Mouse (Mus musculus) skeletal muscle tissue, adult 2 months (tissue): ENCODE data around the gene Atg4b.

Experiments
- DNase-seq: peaks from one replicate; pipeline ENCODE4 v3.0.0-alpha.2; 2012; ENCODE audit warnings: low read depth, low spot score

The Atg4b gene

DNA sequence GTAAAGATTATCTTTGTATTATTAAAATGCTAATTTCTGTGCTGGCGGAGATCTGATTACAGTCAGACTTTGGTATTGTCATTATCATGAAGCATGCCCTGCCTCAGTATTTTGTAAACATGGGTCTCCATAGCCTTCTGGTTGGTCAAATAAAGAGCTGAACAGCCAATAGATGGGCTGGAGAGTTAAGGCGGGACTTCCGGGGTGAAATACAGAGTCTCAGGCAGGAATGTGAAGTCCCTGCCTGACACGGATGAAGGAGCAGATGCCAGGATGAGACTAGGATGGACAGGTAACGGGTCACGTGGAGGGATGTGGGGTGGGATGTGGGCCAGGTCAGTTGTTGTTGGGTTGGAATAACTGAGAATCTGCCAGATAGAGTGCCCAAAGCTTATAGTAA, at the start of gene Atg4b:
Gene Atg4b (plus strand): TSS at position 211 of the 400 bp plus-strand sequence.
- DNase-seq = no peak

GRCm38 (mm10) chr1:93702106-93702505, 49.2 kb upstream of the Atg4b start:
- DNase-seq = no peak

GRCm38 (mm10) chr1:93703472-93704048, 47.7 kb upstream of the Atg4b start:
- no peak for DNase-seq

DNA sequence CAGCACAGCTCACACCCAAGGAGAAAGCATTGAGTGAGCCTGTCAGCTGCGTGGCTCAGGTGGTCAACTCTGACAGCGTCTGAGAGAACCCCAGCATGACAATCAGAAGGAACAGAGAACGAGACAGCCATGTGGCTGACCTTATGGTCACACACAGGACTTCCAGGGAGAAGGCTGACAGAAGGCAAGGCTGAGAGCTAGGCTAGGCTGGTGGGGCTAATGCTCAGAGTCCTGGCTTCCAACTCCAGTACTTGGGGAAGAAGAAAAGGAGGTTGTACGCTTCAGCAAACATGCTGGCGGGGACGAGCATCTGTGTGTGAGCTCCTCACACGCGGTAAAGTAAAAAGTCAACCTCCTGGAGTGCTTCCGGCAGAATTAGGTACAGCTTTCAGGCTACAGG, 47.0 kb upstream of the Atg4b start:
- DNase-seq = no peak

- no peak for DNase-seq
Measured at GRCm38 (mm10) chr1:93705389-93705788, 45.9 kb upstream of the Atg4b start.

DNA sequence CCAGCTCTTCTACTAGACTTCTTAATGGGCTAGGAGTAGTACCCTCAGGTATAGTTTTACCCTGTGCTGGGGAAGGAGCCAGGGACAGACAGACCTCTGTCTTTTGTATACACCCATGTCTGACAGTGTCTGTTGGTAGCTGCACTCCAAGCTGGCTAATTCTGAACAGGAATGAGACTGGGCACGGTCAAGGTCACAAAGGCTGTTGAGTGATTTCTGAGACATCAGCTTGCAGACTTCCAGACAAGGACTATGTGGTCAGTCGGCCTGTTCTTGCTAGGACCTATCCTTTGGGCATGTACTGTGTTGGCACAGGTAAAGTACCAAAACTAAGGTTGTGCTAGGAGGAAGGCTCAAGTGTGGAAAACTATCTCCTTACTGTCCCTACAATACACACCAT, 35.1 kb upstream of the Atg4b start:
- DNase-seq = no peak

DNA sequence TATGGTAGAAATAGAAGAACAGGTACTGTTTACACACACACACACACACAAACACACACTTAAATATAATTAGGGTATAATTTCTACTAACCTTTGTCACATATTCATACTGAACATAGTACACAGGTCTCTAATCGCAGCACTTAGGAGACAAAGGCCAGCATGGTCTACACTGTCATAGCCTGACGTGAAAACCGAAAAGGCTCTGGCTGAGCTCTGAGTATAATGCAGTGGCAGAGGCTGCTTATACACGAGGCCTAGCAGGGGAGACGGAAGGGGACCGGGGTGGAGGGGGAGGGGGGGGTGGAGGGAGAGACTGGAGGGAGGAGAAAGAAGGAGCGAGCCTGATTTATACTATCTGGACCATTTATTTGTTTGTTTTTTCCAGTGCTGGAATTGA, 29.7 kb upstream of the Atg4b start:
- DNase-seq = no peak

DNA sequence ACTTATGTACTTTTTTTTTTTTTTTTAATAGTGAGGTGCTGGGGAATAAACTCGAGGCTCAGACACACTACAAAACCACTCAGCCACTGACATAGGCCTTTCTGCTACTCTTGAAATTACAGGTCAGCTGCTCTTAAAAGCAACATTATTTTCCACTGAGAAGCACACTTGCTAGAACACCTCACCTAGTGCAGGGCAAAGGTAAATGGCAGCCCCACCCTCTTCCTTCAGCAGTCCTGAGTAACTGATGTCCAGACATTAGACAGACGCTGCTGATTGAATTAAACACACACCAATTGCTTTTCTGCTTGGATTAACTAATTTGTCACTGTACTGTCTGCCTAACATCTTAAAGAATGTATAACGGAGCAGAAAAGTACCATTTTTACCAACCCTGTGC, 26.7 kb upstream of the Atg4b start:
- DNase-seq = no peak

DNA sequence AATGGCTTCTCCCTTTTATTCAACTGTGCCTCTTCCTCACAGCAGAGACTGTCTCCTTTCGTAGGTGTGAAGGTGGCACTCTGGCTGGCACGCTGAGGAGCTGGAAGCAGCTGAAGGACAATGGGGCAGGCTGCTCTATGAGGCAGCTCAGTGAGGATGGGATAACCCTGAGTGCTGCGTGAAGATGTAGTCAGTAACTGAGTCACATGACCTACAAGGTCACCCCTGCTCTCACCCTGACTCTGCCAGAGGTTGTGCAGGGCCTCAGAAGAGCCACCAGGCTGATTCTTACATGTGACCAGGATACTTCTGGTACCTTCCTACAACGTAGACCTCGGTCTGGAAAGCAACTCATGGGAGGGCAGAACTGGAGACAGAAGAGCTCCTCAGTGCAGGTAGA, 25.6 kb upstream of the Atg4b start:
- DNase-seq = no peak

- no peak for DNase-seq
Measured at GRCm38 (mm10) chr1:93726116-93726515, 25.2 kb upstream of the Atg4b start.

GRCm38 (mm10) chr1:93726974-93727373, 24.3 kb upstream of the Atg4b start:
- peak; percentile 28 for DNase-seq

- no peak for DNase-seq
Measured at GRCm38 (mm10) chr1:93731103-93731502, 20.2 kb upstream of the Atg4b start.

GRCm38 (mm10) chr1:93731880-93732281, 19.4 kb upstream of the Atg4b start:
- DNase-seq = no peak

DNA sequence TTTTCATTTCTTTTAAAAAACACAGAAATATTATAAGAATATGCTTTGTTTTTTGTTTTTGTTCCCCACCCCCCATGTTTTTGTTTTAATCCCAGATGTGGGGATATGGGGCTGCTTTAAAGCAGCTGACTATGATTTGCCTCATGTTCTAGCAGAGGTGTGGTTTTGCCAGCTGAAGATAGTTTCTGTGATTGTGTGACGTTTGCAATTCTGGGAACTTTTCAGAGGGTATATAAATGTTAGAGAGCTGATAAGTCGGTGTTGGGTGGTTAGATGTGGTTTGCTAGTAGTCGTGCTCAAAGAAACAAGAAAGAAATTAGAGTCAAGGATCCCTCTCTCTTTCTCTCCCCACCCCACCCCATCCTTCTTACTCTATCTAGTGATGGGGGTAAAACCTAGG, 15.4 kb upstream of the Atg4b start:
- no peak for DNase-seq

GRCm38 (mm10) chr1:93737711-93738110, 13.6 kb upstream of the Atg4b start:
- DNase-seq = no peak

DNA sequence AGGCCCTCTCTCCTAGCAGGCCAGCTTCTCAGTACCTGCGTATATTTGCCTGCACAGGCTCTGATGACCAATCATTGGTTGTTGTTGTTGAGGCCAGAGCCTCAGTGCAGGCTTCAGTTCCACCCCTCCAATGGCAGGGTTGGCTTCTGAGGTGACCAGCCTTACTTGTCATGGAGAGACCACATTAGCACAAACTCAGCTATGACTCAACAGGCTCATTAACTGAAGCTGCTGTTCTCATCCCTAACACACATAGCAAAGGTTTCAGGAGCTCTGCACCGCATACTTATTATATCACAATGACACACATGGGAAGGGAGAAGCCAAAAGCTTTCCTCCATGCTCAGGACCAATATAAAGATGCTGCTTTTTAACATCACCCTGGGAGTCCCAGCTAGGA, 10.6 kb upstream of the Atg4b start:
- no peak for DNase-seq

DNA sequence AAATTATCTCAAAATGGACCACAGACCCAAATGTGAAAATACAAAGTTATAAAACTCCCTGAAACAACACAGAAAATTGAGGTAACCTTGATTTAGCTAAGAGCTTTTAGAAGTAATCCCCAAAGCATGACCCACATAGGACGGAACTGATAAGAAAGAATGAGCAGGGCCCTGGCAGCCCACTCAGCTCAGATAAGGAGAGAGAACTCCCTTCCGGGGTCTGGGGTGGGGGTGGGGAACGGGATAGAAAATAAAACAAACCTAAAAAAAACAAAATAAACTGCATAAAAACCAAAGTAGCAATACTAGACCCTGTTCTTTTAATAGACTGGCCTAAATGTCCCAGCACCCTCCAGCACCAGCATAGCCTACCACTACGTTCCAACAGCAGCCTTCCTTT, 9.3 kb upstream of the Atg4b start:
- DNase-seq = no peak

DNA sequence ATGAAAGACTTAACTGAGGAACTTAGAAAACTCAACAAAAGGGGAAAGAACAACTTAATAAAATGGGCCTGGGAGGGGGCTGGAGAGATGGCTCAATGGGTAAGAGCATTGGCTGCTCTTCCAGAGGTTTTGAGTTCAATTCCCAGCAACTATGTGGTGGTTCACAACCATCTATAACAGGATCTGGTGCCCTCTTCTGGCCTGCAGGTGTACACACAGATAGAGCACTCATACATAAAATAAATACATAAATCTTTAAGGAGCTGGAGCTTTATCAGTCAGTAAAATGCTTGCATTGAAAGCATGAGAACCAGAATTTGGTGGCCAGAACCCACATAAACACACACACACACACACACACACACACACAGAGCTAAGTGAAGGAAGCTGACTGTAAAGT, 8.4 kb upstream of the Atg4b start:
- no peak for DNase-seq

DNA sequence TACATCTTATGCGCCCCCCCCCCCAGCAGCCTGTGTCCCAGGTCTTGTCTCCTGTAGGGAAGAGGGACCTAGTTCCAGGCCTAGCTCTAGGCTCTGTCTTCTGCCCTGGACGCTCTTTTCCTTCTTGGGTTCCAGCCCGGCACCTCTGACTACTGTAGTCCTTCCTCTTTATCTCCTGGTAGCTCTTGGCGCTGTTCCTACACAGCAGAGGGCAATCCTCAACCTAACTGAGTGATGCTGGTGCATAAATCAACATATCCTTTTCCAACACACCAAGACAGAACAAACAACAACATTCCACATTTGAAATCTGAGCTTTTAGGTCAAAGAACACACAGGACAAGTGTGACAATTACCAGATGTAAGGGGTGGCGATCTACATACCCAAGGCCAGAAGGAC, 5.1 kb upstream of the Atg4b start:
- DNase-seq = no peak

GRCm38 (mm10) chr1:93748539-93748938, 2.8 kb upstream of the Atg4b start:
- no peak for DNase-seq

DNA sequence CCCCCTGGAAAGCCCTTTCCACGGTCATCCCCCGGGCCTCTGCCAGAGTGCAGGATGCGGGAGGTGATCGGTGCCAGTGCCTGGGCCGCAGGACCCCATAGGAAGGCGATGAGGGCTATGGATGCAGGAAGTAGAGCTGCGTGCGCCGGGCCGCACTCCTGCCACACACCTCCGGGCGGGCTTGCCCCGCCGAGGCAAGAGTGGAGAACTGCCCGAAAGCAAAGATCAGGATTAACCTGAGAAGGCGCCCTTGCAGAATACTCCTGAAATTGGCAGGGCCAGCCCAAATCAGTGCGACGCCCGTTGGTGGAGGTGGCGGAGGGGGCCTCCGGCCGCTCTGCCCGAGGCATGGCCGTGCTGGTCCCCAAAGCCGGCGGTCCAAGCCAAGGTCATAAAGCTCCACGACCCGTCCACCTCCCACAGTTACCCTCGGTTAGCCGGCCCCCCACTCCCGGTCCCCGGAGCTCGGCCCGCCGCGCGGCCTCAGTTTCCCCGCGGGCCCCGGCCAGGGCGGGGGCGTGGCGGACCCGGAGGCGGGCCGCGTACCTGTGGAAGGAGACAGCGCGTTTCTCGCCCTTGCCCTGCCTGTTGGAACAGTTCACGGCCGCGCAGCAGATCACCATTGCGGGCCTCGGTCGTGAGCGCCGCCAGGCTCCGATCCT, 2.7 kb downstream of the Atg4b start:
- no peak for DNase-seq

GRCm38 (mm10) chr1:93754573-93755290, 3.4 kb downstream of the Atg4b start, which contains the start of gene Thap4:
Gene Thap4 (minus strand): TSS chr1:93754864.
- peak; percentile 88 for DNase-seq

GRCm38 (mm10) chr1:93755291-93755610, 4.0 kb downstream of the Atg4b start:
- DNase-seq = no peak
